Mouse (Mus musculus) lung, adult 2 months (tissue): ENCODE data around the gene Cep126.

ENCODE experiments used
- CTCF ChIP-seq: fragments of 200-500 bp; IDR thresholded peaks from 2 replicates; pipeline ENCODE4 v1.5.1; 2011; ENCODE audit warnings: mild to moderate bottlenecking, low read length, control low read depth; ENCODE audit not compliant: insufficient read depth
- POLR2A ChIP-seq: fragments of 200-500 bp; IDR thresholded peaks from 2 replicates; pipeline ENCODE4 v1.6.1; 2011; ENCODE audit warnings: low read depth, mild to moderate bottlenecking, control low read depth, low read length, borderline replicate concordance; ENCODE audit errors: extremely low read depth

DNA sequence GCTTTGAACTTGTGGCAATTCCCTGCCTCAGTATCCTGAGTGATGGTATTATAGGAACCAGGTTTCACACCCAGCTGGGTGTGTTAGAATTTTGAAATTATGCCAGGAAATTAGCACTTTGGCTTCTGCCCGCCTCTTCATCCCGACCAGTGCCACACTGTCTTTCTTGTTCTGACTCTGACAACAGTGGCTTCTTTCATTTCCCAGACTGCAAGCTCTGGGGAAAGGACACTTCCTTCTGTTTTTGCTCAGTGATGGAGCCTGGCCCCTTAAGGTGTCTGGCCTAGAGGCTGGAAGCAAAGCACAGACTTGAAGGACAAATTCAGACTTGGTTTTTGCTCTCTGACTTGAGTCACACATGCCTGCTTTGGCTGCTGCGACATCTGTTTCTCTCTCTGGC is 74.5 kb downstream of the Cep126 start:
- TF ChIP-seq CTCF: no peak
- TF ChIP-seq POLR2A: no peak
